Mouse (Mus musculus): ENCODE results near the gene Irf4. TPM values are rescaled to one million over a fixed set of nuclear protein-coding genes. Genes with fewer than 3 reads are reported as not detected.

Gene Irf4
- polyA plus RNA-seq, 1 experiment: 0.01 TPM

DNA sequence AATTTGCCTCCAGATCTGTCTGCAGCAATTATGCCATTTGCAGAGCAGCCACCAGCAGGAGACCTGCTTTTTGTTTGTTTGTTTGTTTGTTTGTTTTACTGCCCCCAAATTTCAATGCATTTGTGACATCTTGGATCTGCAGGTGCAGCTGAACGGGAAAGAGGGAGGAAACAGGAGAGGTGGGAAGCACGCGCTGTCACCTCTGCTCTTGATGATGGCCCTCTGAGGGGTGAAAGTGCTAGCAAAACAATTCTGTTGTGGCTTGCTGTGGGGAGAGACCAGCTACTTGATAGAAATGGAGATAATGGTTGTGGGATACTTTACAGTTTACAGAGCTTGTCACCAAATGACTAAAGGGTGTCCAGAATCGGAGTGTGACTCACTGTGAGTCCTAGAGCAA is 46.9 kb downstream of the Irf4 start:
- Histone ChIP-seq H3ac (ENCODE audit: control insufficient read depth, insufficient read length) (no peak overlapping the region), H3K79me2 (ENCODE audit: control insufficient read depth, insufficient read depth) (no peaks in the 10 kb centered on the region), H3K36me3 (ENCODE audit: control insufficient read depth, insufficient read depth) (no peaks in the 10 kb centered on the region), H3K27me3 (ENCODE audit: control insufficient read depth, insufficient read depth, insufficient read length) (no peaks in the 10 kb centered on the region), H3K4me2 (ENCODE audit: low read depth) (no peak overlapping the region), H3K4me3 (no peak overlapping the region)
- no peak for TF ChIP-seq MAX (IDR thresholded peaks at IDR 0.05; ENCODE audit: low read depth)
- TF ChIP-seq POLR2A (IDR thresholded peaks at IDR 0.05; ENCODE audit: insufficient read length, low read depth): no peak
- TF ChIP-seq POLR2AphosphoS2 (IDR thresholded peaks at IDR 0.05; ENCODE audit: insufficient read length, low read depth): no peak
- no peak for TF ChIP-seq MYOG (IDR thresholded peaks at IDR 0.05; ENCODE audit: control insufficient read depth in 1 of 3, insufficient read depth in 1 of 3, insufficient read length in 2 of 3, low read depth in 2 of 3)
- TF ChIP-seq E2F4 (IDR thresholded peaks at IDR 0.05; ENCODE audit: insufficient read depth): no peak
- TF ChIP-seq TCF3 (IDR thresholded peaks at IDR 0.05; ENCODE audit: insufficient read length, low read depth): no peak
- no peak for TF ChIP-seq CEBPB (IDR thresholded peaks at IDR 0.05; ENCODE audit: insufficient read depth, poor library complexity, severe bottlenecking)
- TF ChIP-seq USF1 (IDR thresholded peaks at IDR 0.05; ENCODE audit: low read depth): no peak
- TF ChIP-seq SRF (IDR thresholded peaks at IDR 0.05; ENCODE audit: control insufficient read depth, insufficient read length, low read depth): no peak
- no peak for TF ChIP-seq MYOD1 (IDR thresholded peaks at IDR 0.05; ENCODE audit: control insufficient read depth in 1 of 3, insufficient read length in 2 of 3, low read depth in 2 of 3)
- TF ChIP-seq REST (IDR thresholded peaks at IDR 0.05; ENCODE audit: insufficient read depth, insufficient read length): no peak
- no peak for TF ChIP-seq TCF12 (IDR thresholded peaks at IDR 0.05; ENCODE audit: insufficient read depth, poor library complexity, severe bottlenecking)

DNA sequence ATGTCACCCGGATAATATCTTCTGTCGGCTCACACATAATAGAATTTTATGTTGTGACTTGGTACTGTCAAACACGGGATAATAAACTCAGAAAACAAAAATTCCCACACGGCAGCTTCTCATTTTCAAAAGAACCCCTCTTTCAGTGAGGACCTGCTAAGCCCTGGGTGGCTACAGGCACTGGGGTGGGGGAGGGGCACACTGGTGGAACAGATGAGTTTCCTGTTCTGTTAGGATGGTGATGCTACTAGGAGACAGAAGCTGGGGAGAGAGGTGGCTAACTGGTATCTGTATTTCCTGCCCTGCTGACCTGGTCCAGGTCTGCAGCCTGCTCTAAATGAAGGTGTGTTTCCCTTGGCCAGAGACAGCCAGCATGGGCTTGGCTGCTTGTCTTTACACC is 52.9 kb downstream of the Irf4 start:
- no peaks in the 10 kb centered on the region for H3K27me3 ChIP-seq (ENCODE audit: control insufficient read depth, insufficient read depth, insufficient read length)
- no peaks in the 10 kb centered on the region for H3K36me3 ChIP-seq (ENCODE audit: control insufficient read depth, insufficient read depth)
- no peak overlapping the region for H3K4me2 ChIP-seq (ENCODE audit: low read depth)
- H3ac ChIP-seq (ENCODE audit: control insufficient read depth, insufficient read length): no peak overlapping the region
- TF ChIP-seq TCF12 (IDR thresholded peaks at IDR 0.05; ENCODE audit: insufficient read depth, poor library complexity, severe bottlenecking) (no peak), SRF (IDR thresholded peaks at IDR 0.05; ENCODE audit: control insufficient read depth, insufficient read length, low read depth) (no peak), MYOG (IDR thresholded peaks at IDR 0.05; ENCODE audit: control insufficient read depth in 1 of 3, insufficient read depth in 1 of 3, insufficient read length in 2 of 3, low read depth in 2 of 3) (no peak), MYOD1 (IDR thresholded peaks at IDR 0.05; ENCODE audit: control insufficient read depth in 1 of 3, insufficient read length in 2 of 3, low read depth in 2 of 3) (no peak), TCF3 (IDR thresholded peaks at IDR 0.05; ENCODE audit: insufficient read length, low read depth) (no peak), CEBPB (IDR thresholded peaks at IDR 0.05; ENCODE audit: insufficient read depth, poor library complexity, severe bottlenecking) (no peak), REST (IDR thresholded peaks at IDR 0.05; ENCODE audit: insufficient read depth, insufficient read length) (no peak), USF1 (IDR thresholded peaks at IDR 0.05; ENCODE audit: low read depth) (no peak), POLR2AphosphoS2 (IDR thresholded peaks at IDR 0.05; ENCODE audit: insufficient read length, low read depth) (no peak), E2F4 (IDR thresholded peaks at IDR 0.05; ENCODE audit: insufficient read depth) (no peak)
- no peak overlapping the region for H3K4me3 ChIP-seq
- no peaks in the 10 kb centered on the region for H3K79me2 ChIP-seq (ENCODE audit: control insufficient read depth, insufficient read depth)

DNA sequence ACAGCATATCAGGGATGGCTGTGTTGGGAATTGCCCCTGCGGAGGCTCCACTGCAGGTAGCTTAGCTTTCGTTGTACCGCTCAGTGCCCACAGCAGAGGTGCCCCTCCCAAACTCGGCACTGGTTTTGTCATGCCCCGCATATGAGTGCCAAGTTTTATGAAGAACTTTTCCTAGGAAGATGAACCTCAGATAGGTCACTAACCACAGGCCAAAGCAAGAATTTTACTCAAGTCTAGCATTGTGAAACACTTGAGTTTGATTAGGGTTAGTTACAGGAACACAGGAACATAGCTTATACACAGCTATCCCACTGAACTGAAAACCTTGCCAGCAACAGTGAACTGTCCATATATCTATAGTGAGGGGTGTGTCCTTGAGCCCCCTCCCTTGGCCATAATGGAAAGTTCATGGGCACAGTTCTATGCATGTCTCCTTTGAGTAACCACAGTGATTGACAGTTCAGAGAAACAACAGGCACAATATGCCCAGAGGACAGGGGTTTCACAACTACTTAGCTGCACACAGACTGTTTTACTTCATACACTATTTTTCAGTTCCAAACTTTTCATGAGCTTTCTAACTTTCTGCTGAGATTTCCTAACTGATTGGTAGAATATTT is 53.4 kb downstream of the Irf4 start:
- H3ac ChIP-seq (ENCODE audit: control insufficient read depth, insufficient read length): no peak overlapping the region
- no peak overlapping the region for H3K4me2 ChIP-seq (ENCODE audit: low read depth)
- no peaks in the 10 kb centered on the region for H3K36me3 ChIP-seq (ENCODE audit: control insufficient read depth, insufficient read depth)
- H3K27me3 ChIP-seq (ENCODE audit: control insufficient read depth, insufficient read depth, insufficient read length): no peaks in the 10 kb centered on the region
- no peak overlapping the region for H3K4me3 ChIP-seq
- no peaks in the 10 kb centered on the region for H3K79me2 ChIP-seq (ENCODE audit: control insufficient read depth, insufficient read depth)
- TF ChIP-seq TCF3 (IDR thresholded peaks at IDR 0.05; ENCODE audit: insufficient read length, low read depth) (no peak), POLR2A (IDR thresholded peaks at IDR 0.05; ENCODE audit: insufficient read length, low read depth) (no peak), USF1 (IDR thresholded peaks at IDR 0.05; ENCODE audit: low read depth) (no peak), SRF (IDR thresholded peaks at IDR 0.05; ENCODE audit: control insufficient read depth, insufficient read length, low read depth) (no peak), MAX (IDR thresholded peaks at IDR 0.05; ENCODE audit: low read depth) (no peak), E2F4 (IDR thresholded peaks at IDR 0.05; ENCODE audit: insufficient read depth) (no peak), MYOD1 (IDR thresholded peaks at IDR 0.05; ENCODE audit: control insufficient read depth in 1 of 3, insufficient read length in 2 of 3, low read depth in 2 of 3) (no peak), CEBPB (IDR thresholded peaks at IDR 0.05; ENCODE audit: insufficient read depth, poor library complexity, severe bottlenecking) (no peak), POLR2AphosphoS2 (IDR thresholded peaks at IDR 0.05; ENCODE audit: insufficient read length, low read depth) (no peak), TCF12 (IDR thresholded peaks at IDR 0.05; ENCODE audit: insufficient read depth, poor library complexity, severe bottlenecking) (no peak), REST (IDR thresholded peaks at IDR 0.05; ENCODE audit: insufficient read depth, insufficient read length) (no peak), MYOG (IDR thresholded peaks at IDR 0.05; ENCODE audit: control insufficient read depth in 1 of 3, insufficient read depth in 1 of 3, insufficient read length in 2 of 3, low read depth in 2 of 3) (no peak)

DNA sequence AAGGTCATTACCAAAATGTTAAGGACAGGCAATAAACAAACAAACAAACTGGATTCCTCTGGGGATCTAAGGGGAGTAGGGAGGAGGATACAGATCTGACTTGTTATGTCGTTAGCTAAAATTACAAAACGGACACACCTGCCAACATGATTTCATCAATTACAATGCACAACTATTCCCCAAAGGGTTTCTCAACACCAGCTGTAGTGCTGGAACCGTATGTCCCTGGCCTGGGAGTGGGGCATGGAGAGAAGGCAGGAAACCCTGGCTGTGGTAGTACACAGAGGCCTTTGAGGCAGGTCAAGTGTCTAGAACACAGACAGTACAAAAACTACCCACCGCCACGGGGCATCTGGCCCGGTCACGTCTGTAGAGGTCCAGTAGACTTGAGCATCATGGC is 60.2 kb downstream of the Irf4 start:
- Histone ChIP-seq H3K36me3 (ENCODE audit: control insufficient read depth, insufficient read depth) (no peaks in the 10 kb centered on the region), H3ac (ENCODE audit: control insufficient read depth, insufficient read length) (no peak overlapping the region), H3K79me2 (ENCODE audit: control insufficient read depth, insufficient read depth) (no peaks in the 10 kb centered on the region), H3K27me3 (ENCODE audit: control insufficient read depth, insufficient read depth, insufficient read length) (no peaks in the 10 kb centered on the region), H3K4me3 (no peak overlapping the region), H3K4me2 (ENCODE audit: low read depth) (no peak overlapping the region)
- no peak for TF ChIP-seq CEBPB (IDR thresholded peaks at IDR 0.05; ENCODE audit: insufficient read depth, poor library complexity, severe bottlenecking)
- no peak for TF ChIP-seq SRF (IDR thresholded peaks at IDR 0.05; ENCODE audit: control insufficient read depth, insufficient read length, low read depth)
- no peak for TF ChIP-seq REST (IDR thresholded peaks at IDR 0.05; ENCODE audit: insufficient read depth, insufficient read length)
- no peak for TF ChIP-seq TCF12 (IDR thresholded peaks at IDR 0.05; ENCODE audit: insufficient read depth, poor library complexity, severe bottlenecking)
- TF ChIP-seq MYOD1 (IDR thresholded peaks at IDR 0.05; ENCODE audit: control insufficient read depth in 1 of 3, insufficient read length in 2 of 3, low read depth in 2 of 3): no peak
- no peak for TF ChIP-seq MAX (IDR thresholded peaks at IDR 0.05; ENCODE audit: low read depth)
- TF ChIP-seq E2F4 (IDR thresholded peaks at IDR 0.05; ENCODE audit: insufficient read depth): no peak
- TF ChIP-seq USF1 (IDR thresholded peaks at IDR 0.05; ENCODE audit: low read depth): no peak
- TF ChIP-seq POLR2AphosphoS2 (IDR thresholded peaks at IDR 0.05; ENCODE audit: insufficient read length, low read depth): no peak
- TF ChIP-seq POLR2A (IDR thresholded peaks at IDR 0.05; ENCODE audit: insufficient read length, low read depth): no peak
- no peak for TF ChIP-seq TCF3 (IDR thresholded peaks at IDR 0.05; ENCODE audit: insufficient read length, low read depth)
- TF ChIP-seq MYOG (IDR thresholded peaks at IDR 0.05; ENCODE audit: control insufficient read depth in 1 of 3, insufficient read depth in 1 of 3, insufficient read length in 2 of 3, low read depth in 2 of 3): no peak
